Mouse (Mus musculus) erythroblast, embryonic 14.5 days (primary cell): ENCODE data around the gene Rora. TPM values are rescaled to one million over a fixed set of nuclear protein-coding genes. Genes with fewer than 3 reads are reported as not detected.

Experiments
- H3K27me3 ChIP-seq: 2 replicates; pipeline ENCODE4 v1.6.1; 2012; ENCODE audit warnings: inconsistent platforms; ENCODE audit not compliant: control insufficient read depth
- H3K36me3 ChIP-seq: 2 replicates; pipeline ENCODE4 v1.6.1; 2012; ENCODE audit warnings: mild to moderate bottlenecking, inconsistent platforms; ENCODE audit not compliant: control insufficient read depth
- H3K4me1 ChIP-seq: 2 replicates; pipeline ENCODE4 v1.6.1; 2012; ENCODE audit warnings: inconsistent platforms; ENCODE audit not compliant: control insufficient read depth
- H3K4me3 ChIP-seq: replicated peaks from 2 replicates; pipeline ENCODE3; 2012; ENCODE audit warnings: moderate library complexity, mild to moderate bottlenecking, inconsistent platforms
- H3K9me3 ChIP-seq: 2 replicates; pipeline ENCODE4 v1.6.1; 2012; ENCODE audit warnings: low read length, inconsistent platforms, mixed read lengths; ENCODE audit not compliant: control insufficient read depth
- GATA1 ChIP-seq: IDR thresholded peaks from 2 replicates; pipeline ENCODE4 v1.6.1; 2012; ENCODE audit warnings: low read length, inconsistent platforms, mixed read lengths
- TAL1 ChIP-seq: IDR thresholded peaks from 3 replicates; pipeline ENCODE4 v1.6.1; 2012; ENCODE audit warnings: low read length, inconsistent platforms, mixed read lengths
- polyA plus RNA-seq: library from polyadenylated mRNA; stranded (reverse); fragments of >175 nt; gene quantifications from 2 replicates; pipeline ENCODE4 v1.2.3, GENCODE M21; 2012

The Rora gene
- polyA plus RNA-seq, 1 experiment, result under 0.01 TPM

- H3K36me3 ChIP-seq, result no peaks in the 10 kb centered on the region
- H3K27me3 ChIP-seq, result no peaks in the 10 kb centered on the region
- H3K9me3 ChIP-seq, result no peaks in the 10 kb centered on the region
- no peak overlapping the region for H3K4me3 ChIP-seq
- TF ChIP-seq TAL1 (no peak), GATA1 (no peak)
- H3K4me1 ChIP-seq, result no peaks in the 10 kb centered on the region
Observed at GRCm38 (mm10) chr9:69006666-69007065, 353.1 kb downstream of the Rora start.

GRCm38 (mm10) chr9:69008706-69009105 lies 355.1 kb downstream of the Rora start:
- no peak overlapping the region for H3K4me3 ChIP-seq
- H3K27me3 ChIP-seq, result no peaks in the 10 kb centered on the region
- no peaks in the 10 kb centered on the region for H3K9me3 ChIP-seq
- no peak for TF ChIP-seq GATA1
- TF ChIP-seq TAL1, result no peak
- no peaks in the 10 kb centered on the region for H3K36me3 ChIP-seq
- no peaks in the 10 kb centered on the region for H3K4me1 ChIP-seq

DNA sequence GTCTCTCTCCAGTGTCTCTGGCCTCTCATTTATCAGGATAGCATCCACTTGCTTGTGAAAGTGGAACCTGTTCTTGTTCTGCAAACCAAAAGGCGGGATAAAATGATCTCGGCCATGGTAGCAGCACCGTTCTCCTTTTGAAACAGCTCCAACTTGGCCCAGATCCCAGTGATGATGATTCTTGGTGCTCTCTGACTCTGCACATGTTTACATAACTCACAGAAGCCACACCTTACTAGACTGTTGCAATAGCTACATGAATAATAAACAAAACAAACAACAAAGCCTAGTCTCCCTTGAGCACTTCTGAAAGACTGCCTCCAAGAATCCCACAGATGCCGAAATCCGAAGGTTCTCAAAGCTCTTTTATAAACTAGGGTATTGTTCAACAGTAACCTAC lies 357.3 kb downstream of the Rora start:
- Histone ChIP-seq H3K4me1 (no peaks in the 10 kb centered on the region), H3K27me3 (no peaks in the 10 kb centered on the region), H3K9me3 (no peaks in the 10 kb centered on the region), H3K36me3 (no peaks in the 10 kb centered on the region), H3K4me3 (no peak overlapping the region)
- TF ChIP-seq GATA1 (no peak), TAL1 (no peak)

DNA sequence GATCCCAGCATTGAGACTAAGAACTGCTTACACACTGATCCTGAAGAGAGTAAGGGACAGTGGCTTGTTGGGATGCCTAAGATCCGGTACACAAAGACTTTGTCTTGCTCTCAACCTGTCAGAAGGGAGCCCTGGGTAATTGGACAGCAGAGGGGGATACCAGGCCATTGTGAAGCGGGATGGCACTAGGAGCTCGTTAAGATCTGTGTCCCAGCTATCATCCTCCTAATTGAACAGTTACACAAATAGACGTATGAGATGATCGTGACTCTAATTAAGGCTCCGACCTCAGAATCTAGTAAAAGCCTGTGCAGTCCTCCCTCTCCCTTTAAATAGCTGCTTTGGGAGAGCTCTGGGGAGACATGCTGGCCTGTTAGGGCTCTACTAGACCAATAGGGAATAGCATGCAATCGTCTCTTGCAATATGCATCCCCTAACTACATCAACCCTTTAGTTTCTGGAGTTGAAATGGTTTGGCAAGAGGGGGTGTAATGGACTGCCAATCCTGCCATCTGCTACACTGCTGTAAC lies 359.7 kb downstream of the Rora start:
- H3K27me3 ChIP-seq, result no peaks in the 10 kb centered on the region
- no peaks in the 10 kb centered on the region for H3K9me3 ChIP-seq
- H3K4me1 ChIP-seq, result no peaks in the 10 kb centered on the region
- H3K36me3 ChIP-seq, result no peaks in the 10 kb centered on the region
- no peak overlapping the region for H3K4me3 ChIP-seq
- no peak for TF ChIP-seq GATA1
- TF ChIP-seq TAL1, result no peak

DNA sequence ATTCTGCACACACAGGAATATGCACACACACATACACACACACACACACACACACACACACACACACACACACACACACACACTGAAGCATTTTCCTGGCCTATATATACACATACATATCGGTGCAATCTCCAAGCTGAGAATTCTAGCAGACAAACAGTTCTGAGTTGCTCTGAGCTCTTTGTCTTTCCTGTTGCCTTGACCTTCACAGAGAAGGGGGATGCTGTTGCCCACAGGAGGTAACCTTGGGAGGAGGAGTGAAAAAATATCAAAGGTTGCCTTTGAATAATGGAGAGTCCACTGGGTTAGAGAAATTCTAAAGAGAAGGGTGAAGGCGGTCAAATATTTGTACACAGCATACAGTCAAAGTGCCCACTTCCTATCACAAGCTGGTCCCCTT lies 360.6 kb downstream of the Rora start:
- H3K4me3 ChIP-seq, result no peak overlapping the region
- TF ChIP-seq GATA1 (no peak), TAL1 (no peak)
- H3K9me3 ChIP-seq, result no peaks in the 10 kb centered on the region
- no peaks in the 10 kb centered on the region for H3K4me1 ChIP-seq
- no peaks in the 10 kb centered on the region for H3K27me3 ChIP-seq
- no peaks in the 10 kb centered on the region for H3K36me3 ChIP-seq

DNA sequence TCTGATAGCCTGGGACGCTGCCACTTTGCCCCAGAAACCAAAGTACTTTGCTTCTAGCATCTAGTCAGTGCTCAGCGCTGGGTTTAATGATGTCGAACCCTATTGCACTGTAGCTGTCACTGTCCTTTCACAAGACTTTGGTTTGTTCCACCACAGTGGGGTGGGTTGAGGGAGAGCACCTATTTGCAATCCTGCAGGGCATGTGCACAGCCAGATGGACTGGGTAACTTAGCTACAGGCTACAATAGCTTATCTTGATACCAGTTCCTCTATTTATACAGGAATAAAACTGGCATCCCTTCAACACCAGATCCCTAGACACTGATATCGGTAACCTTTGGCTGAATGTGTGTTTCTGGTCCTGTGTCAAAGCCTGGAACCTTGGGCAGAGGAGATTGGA lies 366.8 kb downstream of the Rora start:
- no peak for TF ChIP-seq GATA1
- no peak for TF ChIP-seq TAL1
- H3K27me3 ChIP-seq, result no peaks in the 10 kb centered on the region
- H3K4me3 ChIP-seq, result no peak overlapping the region
- no peaks in the 10 kb centered on the region for H3K4me1 ChIP-seq
- no peaks in the 10 kb centered on the region for H3K36me3 ChIP-seq
- no peaks in the 10 kb centered on the region for H3K9me3 ChIP-seq

DNA sequence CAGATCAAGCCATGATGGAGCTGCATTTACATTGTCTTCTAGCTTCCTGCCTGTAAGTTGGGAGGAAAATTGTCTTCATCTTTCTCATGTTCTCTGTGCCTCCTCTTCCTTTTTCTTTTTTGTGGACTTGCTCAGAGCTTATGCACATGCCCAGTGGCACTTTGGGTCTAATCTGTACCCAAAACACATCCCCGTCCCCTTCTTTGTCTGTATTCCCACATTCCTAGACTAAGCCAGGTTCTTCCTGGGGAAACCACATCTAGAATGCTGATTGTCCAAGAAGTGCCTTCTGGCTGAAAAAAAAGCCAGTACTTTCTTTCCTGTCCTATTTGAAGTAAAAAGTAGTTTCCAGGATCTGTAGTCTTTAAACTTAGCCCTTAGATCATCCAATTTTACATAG lies 367.9 kb downstream of the Rora start:
- no peaks in the 10 kb centered on the region for H3K4me1 ChIP-seq
- TF ChIP-seq GATA1, result no peak
- no peak for TF ChIP-seq TAL1
- H3K9me3 ChIP-seq, result no peaks in the 10 kb centered on the region
- no peaks in the 10 kb centered on the region for H3K36me3 ChIP-seq
- no peak overlapping the region for H3K4me3 ChIP-seq
- no peaks in the 10 kb centered on the region for H3K27me3 ChIP-seq

DNA sequence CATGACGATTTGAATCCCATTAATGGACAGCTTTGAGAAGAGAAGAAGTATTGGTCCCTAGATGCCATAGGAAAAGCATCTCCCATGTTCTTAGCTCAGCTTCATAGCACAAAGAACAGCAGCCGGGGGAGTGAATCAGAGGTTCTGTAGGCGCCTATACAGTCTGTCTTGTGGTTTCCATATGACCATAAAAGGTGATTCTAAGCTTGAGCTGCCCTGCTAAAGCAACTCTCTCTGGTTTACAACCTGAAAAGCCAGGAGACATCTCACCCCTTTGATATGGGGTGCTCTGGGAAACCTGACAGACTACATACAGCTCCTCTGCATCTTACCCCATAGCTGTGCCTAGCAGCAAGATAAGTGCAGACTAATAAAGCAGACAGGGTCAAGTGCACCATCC lies 369.7 kb downstream of the Rora start:
- TF ChIP-seq GATA1 (no peak), TAL1 (no peak)
- H3K4me3 ChIP-seq, result no peak overlapping the region
- no peaks in the 10 kb centered on the region for H3K36me3 ChIP-seq
- H3K4me1 ChIP-seq, result no peaks in the 10 kb centered on the region
- H3K27me3 ChIP-seq, result no peaks in the 10 kb centered on the region
- H3K9me3 ChIP-seq, result no peaks in the 10 kb centered on the region

GRCm38 (mm10) chr9:69028177-69028576 lies 374.6 kb downstream of the Rora start:
- Histone ChIP-seq H3K9me3 (no peaks in the 10 kb centered on the region), H3K27me3 (no peaks in the 10 kb centered on the region), H3K4me3 (no peak overlapping the region), H3K36me3 (no peaks in the 10 kb centered on the region), H3K4me1 (no peaks in the 10 kb centered on the region)
- no peak for TF ChIP-seq TAL1
- TF ChIP-seq GATA1, result no peak

DNA sequence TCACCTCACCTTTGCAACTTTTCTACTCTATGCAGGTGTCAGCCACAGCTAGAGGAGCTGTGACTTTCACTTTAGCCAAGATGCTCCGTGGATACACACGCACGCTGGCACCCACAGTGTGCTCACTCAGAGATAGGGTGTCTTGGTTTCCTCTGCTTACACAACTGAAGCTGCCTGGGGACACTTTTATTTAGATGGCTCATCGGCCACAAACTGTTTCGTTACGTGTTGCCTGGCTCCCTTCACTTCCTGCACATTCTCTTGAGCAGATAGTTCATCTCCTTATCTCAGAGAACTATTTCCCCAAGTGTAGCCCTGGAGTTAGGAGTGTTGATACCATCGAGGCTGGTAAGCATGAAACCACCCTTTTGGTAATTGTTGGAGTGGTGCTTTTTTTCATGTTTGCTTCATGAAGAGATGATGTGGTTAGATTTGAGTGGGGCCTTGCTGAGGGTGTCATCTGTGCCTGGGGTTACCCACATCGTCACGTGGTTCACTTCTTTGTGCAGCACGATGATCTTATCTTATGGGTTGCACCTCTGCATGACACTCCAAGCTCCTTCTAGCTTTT lies 380.8 kb downstream of the Rora start:
- Histone ChIP-seq H3K9me3 (no peaks in the 10 kb centered on the region; the same call in 1 of the 2 replicates), H3K27me3 (no peaks in the 10 kb centered on the region), H3K4me1 (no peaks in the 10 kb centered on the region), H3K36me3 (no peaks in the 10 kb centered on the region), H3K4me3 (no peak overlapping the region)
- no peak for TF ChIP-seq GATA1
- TF ChIP-seq TAL1, result no peak
